8 mouse cellular contexts compared by ENCODE assay signal in genomic region chr7:125581317-125581672, GRCm38 (mm10). TPM values are rescaled to one million over a fixed set of nuclear protein-coding genes. Genes with fewer than 3 reads are reported as not detected.
DNase-seq lines count a peak whose midpoint lies in the region; ATAC-seq and TF ChIP-seq lines count a peak whose summit lies in the region.

No protein-coding gene starts in this region.

- H3K4me2 ChIP-seq in forebrain, postnatal 0 days (ENCODE audit: low read depth) = peak overlapping the region; percentile 80

- no peaks in the 10 kb centered on the region for H3K27me3 ChIP-seq in forebrain, postnatal 0 days (ENCODE audit: insufficient read depth, low read length)

- H3K4me1 ChIP-seq in ES-E14 (ENCODE audit: control insufficient read depth in 2 of 2, insufficient read depth in 2 of 2, low read length in 2 of 2, poor library complexity in 1 of 2) = no peaks in the 10 kb centered on the region
- H3K4me1 ChIP-seq in forebrain, postnatal 0 days (ENCODE audit: insufficient read depth) = no peaks in the 10 kb centered on the region
- H3K4me1 ChIP-seq in lung, adult 2 months (ENCODE audit: control insufficient read depth, insufficient read depth, low read length) = peaks cover 25% of the 10 kb centered on the region

- WGBS in forebrain, postnatal 0 days = 1% methylated on average over 21 of the region's 21 CpGs
- WGBS in lung, adult 2 months = 1% methylated on average over 21 of the region's 21 CpGs

- peak; percentile 82 for ATAC-seq in forebrain, postnatal 0 days
- ATAC-seq in neutrophil, adult 5-6 weeks (ENCODE audit: extremely low read depth, insufficient number of reproducible peaks, low FRiP score, poor library complexity, severe bottlenecking) = peak; percentile 71

- H3K4me3 ChIP-seq in ES-E14 (ENCODE audit: insufficient read depth in 1 of 2, low read depth in 1 of 2, low read length in 2 of 2, poor library complexity in 1 of 2, severe bottlenecking in 1 of 2) = peak overlapping the region; percentile 50 to 58
- H3K4me3 ChIP-seq in forebrain, postnatal 0 days (ENCODE audit: low read depth, low read length) = peak overlapping the region; percentile 43
- H3K4me3 ChIP-seq in layer of hippocampus, adult 2 months = peak overlapping the region; percentile 52
- peak overlapping the region; percentile 54 for H3K4me3 ChIP-seq in lung, adult 2 months (replicated peaks; ENCODE audit: extremely low read depth, low read depth, low read length)

- no peaks in the 10 kb centered on the region for H3K36me3 ChIP-seq in ES-E14 (ENCODE audit: control insufficient read depth, insufficient read depth, low read length, poor library complexity, severe bottlenecking)
- H3K36me3 ChIP-seq in forebrain, postnatal 0 days (ENCODE audit: insufficient read depth) = no peaks in the 10 kb centered on the region

- DNase-seq in ES-E14 (ENCODE audit: low read depth, low spot score) = peak; percentile 45
- DNase-seq in cerebellum, adult 18-20 months = peak; percentile 87 to 90
- DNase-seq in forebrain, postnatal 0 days = peak; percentile 83
- DNase-seq in heart, postnatal 4 days = peak; percentile 94
- peak; percentile 81 to 93 for DNase-seq in layer of hippocampus, adult 2 months (ENCODE audit: low spot score in 2 of 2)
- DNase-seq in lung, adult 2 months = peak; percentile 88
- DNase-seq in testis, postnatal 14 days (ENCODE audit: low spot score) = peak; percentile 77

- H3K9ac ChIP-seq in ES-E14 (ENCODE audit: insufficient read depth, low read depth, low read length, poor library complexity, severe bottlenecking) = no peak overlapping the region
- peak overlapping the region; percentile 42 for H3K9ac ChIP-seq in forebrain, postnatal 0 days

- H3K9me3 ChIP-seq in ES-E14 (ENCODE audit: control insufficient read depth, insufficient read depth, low read depth, low read length) = no peaks in the 10 kb centered on the region
- no peaks in the 10 kb centered on the region for H3K9me3 ChIP-seq in forebrain, postnatal 0 days (ENCODE audit: low read length)

- in situ Hi-C loops in ES-E14 (cut with MboI; ENCODE audit: low sequenced_read_pairs in 2 of 2, unreplicated experiment in 2 of 2) = no loop called here

- H3K27ac ChIP-seq in ES-E14 (ENCODE audit: insufficient read depth, low read depth, low read length, poor library complexity, severe bottlenecking) = no peak overlapping the region
- no peak overlapping the region for H3K27ac ChIP-seq in forebrain, postnatal 0 days (ENCODE audit: low read depth, low read length)
- no peak overlapping the region; the same call in 1 of the 2 replicates for H3K27ac ChIP-seq in layer of hippocampus, adult 2 months

- peak; percentile 98 for TF ChIP-seq CTCF in forebrain, postnatal 0 days (IDR thresholded peaks at IDR 0.05; ENCODE audit: low read depth)
- peak; percentile 99 for TF ChIP-seq CTCF in layer of hippocampus, adult 2 months (conservative IDR thresholded peaks at IDR 0.05)
- peak; percentile 91 for TF ChIP-seq CTCF in lung, adult 2 months (IDR thresholded peaks at IDR 0.05; ENCODE audit: insufficient read depth, low read length)

- TF ChIP-seq POLR2A in lung, adult 2 months (IDR thresholded peaks at IDR 0.05; ENCODE audit: borderline replicate concordance, extremely low read depth, low read depth, low read length) = peak; percentile 12; the same call in 1 of the 2 replicates

TF ChIP-seq in ES-E14, 5 proteins besides CTCF, POLR2A, EP300 and RAD21:
- TF ChIP-seq CHD2 (IDR thresholded peaks at IDR 0.05; ENCODE audit: low read depth, low read length) (no peak), MAFK (IDR thresholded peaks at IDR 0.05; ENCODE audit: insufficient read depth, low read depth, low read length) (no peak), ZNF384 (IDR thresholded peaks at IDR 0.05; ENCODE audit: low read depth, low read length) (no peak), ZC3H11A (IDR thresholded peaks at IDR 0.05; ENCODE audit: borderline replicate concordance, low read depth, low read length) (no peak), HCFC1 (IDR thresholded peaks at IDR 0.05; ENCODE audit: borderline replicate concordance, insufficient read depth, low read length) (no peak)

RNA-seq across cellular contexts. Expression of gene Il21r, which starts 21.9 kb away (rescaled TPM):
- total RNA-seq in ES-E14 (2012; rRNA removed) = 0.58 TPM in 1 of 2 replicates, not detected in the other
- 0.95 and 1.2 TPM in 2 replicates for total RNA-seq in forebrain, postnatal 0 days (2014; rRNA removed)
- polyA plus RNA-seq in forebrain, postnatal 0 days (2015; fragmentation: Nextera tagmentation; extraction: Ambion mirVana) = 0.21 and 0.23 TPM in 2 replicates
- under 1 TPM; 0.50 to 0.69 TPM for total RNA-seq in heart, postnatal 4 days (2021)
- under 1 TPM; 0.98 to 1.00 TPM for total RNA-seq in layer of hippocampus, adult 2 months (2021)
- polyA plus RNA-seq in lung, adult 2 months (2012; rRNA removed) = 7.6 and 8.8 TPM in 2 replicates
- 109 and 111 TPM in 2 replicates for total RNA-seq in neutrophil, adult 5-6 weeks (2017)

RNA-seq across cellular contexts. Expression of gene Il4ra, which starts 29.4 kb away (rescaled TPM):
- total RNA-seq in ES-E14 (2012; rRNA removed) = 2.9 and 3.4 TPM in 2 replicates
- total RNA-seq in forebrain, postnatal 0 days (2014; rRNA removed) = 6.0 and 6.9 TPM in 2 replicates
- polyA plus RNA-seq in forebrain, postnatal 0 days (2015; fragmentation: Nextera tagmentation; extraction: Ambion mirVana) = 3.3 and 4.1 TPM in 2 replicates
- 10 to 100 TPM; 22.2 to 23.7 TPM for total RNA-seq in heart, postnatal 4 days (2021)
- total RNA-seq in layer of hippocampus, adult 2 months (2021) = 1 to 10 TPM; 3.2 to 3.9 TPM
- polyA plus RNA-seq in lung, adult 2 months (2012; rRNA removed) = 75.3 and 85.2 TPM in 2 replicates
- total RNA-seq in neutrophil, adult 5-6 weeks (2017) = 258 TPM in 2 replicates

Comparison
In these comparisons a context has a peak if more than half of its experiments do, and no peak if none do; other contexts are left out.
1. RNA of gene Il21r, which starts 21.9 kb away (total RNA-seq): 109 to 111 TPM in neutrophil, adult 5-6 weeks; 0.98 to 1.00 TPM in layer of hippocampus, adult 2 months, 0.95 to 1.2 TPM in forebrain, postnatal 0 days, 0.50 to 0.69 TPM in heart, postnatal 4 days and 0.58 TPM in ES-E14; every median in the first group is over 10 times any median in the second.
2. RNA of gene Il4ra, which starts 29.4 kb away (total RNA-seq): 258 TPM in neutrophil, adult 5-6 weeks; 22.2 to 23.7 TPM in heart, postnatal 4 days, 6.0 to 6.9 TPM in forebrain, postnatal 0 days, 3.2 to 3.9 TPM in layer of hippocampus, adult 2 months and 2.9 to 3.4 TPM in ES-E14; every median in the first group is over 10 times any median in the second.
3. Peak in every context shown above with its lines, with median percentiles within 50 percentile points of each other: DNase-seq, H3K4me3 ChIP-seq and CTCF ChIP-seq.